Mouse (Mus musculus) testis, adult 2 months (tissue): ENCODE measurements around the gene Fam43a.

Experiments
- CTCF ChIP-seq: fragments of 200-500 bp; IDR thresholded peaks from 2 replicates; pipeline ENCODE4 v1.5.1; 2012; ENCODE audit warnings: low read depth, mild to moderate bottlenecking, inconsistent platforms, low read length, moderate library complexity; ENCODE audit not compliant: control insufficient read depth, insufficient read depth, insufficient replicate concordance
- POLR2A ChIP-seq: fragments of 200-500 bp; IDR thresholded peaks from 2 replicates; pipeline ENCODE4 v1.6.1; 2012; ENCODE audit warnings: low read depth, mild to moderate bottlenecking, inconsistent platforms, low read length, moderate library complexity; ENCODE audit not compliant: control insufficient read depth

DNA sequence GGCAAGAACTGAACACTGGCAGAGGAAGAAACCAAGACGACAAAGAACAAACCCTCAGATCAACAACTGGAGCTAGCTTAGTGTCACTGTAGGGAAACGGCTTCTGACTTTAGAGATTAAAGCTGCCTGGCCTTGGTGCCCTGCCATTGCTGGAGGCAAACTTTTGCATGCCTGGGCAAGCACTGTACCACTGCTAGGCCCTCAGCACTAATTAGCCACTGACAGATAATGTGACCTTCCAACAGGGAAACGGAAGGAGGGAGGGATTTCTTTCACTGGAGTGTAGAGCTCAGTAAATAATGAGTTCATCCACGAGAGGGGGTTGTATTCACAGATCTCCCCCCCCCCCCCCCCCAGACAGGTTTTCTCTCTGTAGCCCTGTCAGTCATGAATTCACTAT lies 27.3 kb upstream of the Fam43a start:
- TF ChIP-seq POLR2A (no peak), CTCF (no peak)
